Comparison of ENCODE assay signal across 18 mouse cellular contexts in the genomic region with DNA sequence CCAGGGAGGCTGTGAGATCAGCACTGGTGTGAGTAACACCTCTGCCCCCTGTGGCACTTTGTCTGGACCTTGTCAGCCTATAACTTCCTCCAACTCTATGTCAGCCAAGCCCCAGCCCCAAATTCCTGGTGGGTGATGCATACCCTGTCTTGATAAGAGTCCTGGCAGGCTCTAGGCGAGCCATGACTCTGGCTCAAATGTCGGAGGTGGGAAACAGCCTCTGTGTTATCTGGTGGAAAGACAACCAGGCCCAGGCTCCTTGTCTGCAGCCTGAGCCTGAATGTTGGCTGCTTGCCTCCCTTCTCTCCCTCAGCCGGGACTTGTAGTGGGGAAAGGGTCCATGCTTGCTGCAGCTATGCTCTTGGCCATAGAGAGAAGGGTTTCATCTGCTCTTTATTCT. TPM values are rescaled to one million over a fixed set of nuclear protein-coding genes. Genes with fewer than 3 reads are reported as not detected.
DNase-seq lines count a peak whose midpoint lies in the region; ATAC-seq lines count a peak whose summit lies in the region.
"Had no signal": no experiment of that assay in that cellular context is flagged by ENCODE, and none has a peak within 500 bp of the region (broad histone marks: within the 10 kb centered on the region; RNA-seq: fewer than 3 reads in every experiment).

No protein-coding gene starts in this region.

- peaks cover 2% of the 10 kb centered on the region; the same call in 1 of the 2 replicates for H3K4me1 ChIP-seq in liver, embryonic 11.5 days (replicated peaks; ENCODE audit: control insufficient read depth, insufficient read depth, low read length)
- no peaks in the 10 kb centered on the region; the same call in 1 of the 2 replicates for H3K4me1 ChIP-seq in liver, embryonic 12.5 days
- peaks cover 47% of the 10 kb centered on the region for H3K4me1 ChIP-seq in embryonic facial prominence, embryonic 12.5 days
- peaks cover 58% of the 10 kb centered on the region for H3K4me1 ChIP-seq in limb, embryonic 12.5 days (replicated peaks)

- no peaks in the 10 kb centered on the region for H3K9me3 ChIP-seq in liver, embryonic 11.5 days (ENCODE audit: control insufficient read depth, low read length)
- no peaks in the 10 kb centered on the region for H3K9me3 ChIP-seq in liver, embryonic 12.5 days (replicated peaks)
- H3K9me3 ChIP-seq in embryonic facial prominence, embryonic 12.5 days, result no peaks in the 10 kb centered on the region
- no peaks in the 10 kb centered on the region for H3K9me3 ChIP-seq in limb, embryonic 12.5 days

- H3K36me3 ChIP-seq in liver, embryonic 11.5 days (ENCODE audit: control insufficient read depth, insufficient read depth, low read length), result no peaks in the 10 kb centered on the region
- no peaks in the 10 kb centered on the region for H3K36me3 ChIP-seq in liver, embryonic 12.5 days
- H3K36me3 ChIP-seq in embryonic facial prominence, embryonic 12.5 days, result no peaks in the 10 kb centered on the region
- peaks cover 6% of the 10 kb centered on the region; the same call in 1 of the 2 replicates for H3K36me3 ChIP-seq in limb, embryonic 12.5 days

- no peak overlapping the region for H3K9ac ChIP-seq in liver, embryonic 11.5 days (ENCODE audit: low read depth, low read length)
- no peak overlapping the region for H3K9ac ChIP-seq in liver, embryonic 12.5 days
- no peak overlapping the region for H3K9ac ChIP-seq in embryonic facial prominence, embryonic 12.5 days
- no peak overlapping the region for H3K9ac ChIP-seq in limb, embryonic 12.5 days (replicated peaks)

- 21% methylated on average over 3 of the region's 3 CpGs for WGBS in liver, embryonic 11.5 days
- WGBS in liver, embryonic 12.5 days (ENCODE audit: insufficient replicate concordance), result 19% methylated on average over 3 of the region's 3 CpGs
- WGBS in embryonic facial prominence, embryonic 12.5 days, result 70% methylated on average over 3 of the region's 3 CpGs
- WGBS in limb, embryonic 12.5 days, result 65% methylated on average over 3 of the region's 3 CpGs

- H3K4me3 ChIP-seq in liver, embryonic 11.5 days (ENCODE audit: low read depth, low read length), result no peak overlapping the region
- H3K4me3 ChIP-seq in liver, embryonic 12.5 days, result no peak overlapping the region
- no peak overlapping the region for H3K4me3 ChIP-seq in embryonic facial prominence, embryonic 12.5 days
- no peak overlapping the region for H3K4me3 ChIP-seq in limb, embryonic 12.5 days (replicated peaks)

- H3K4me2 ChIP-seq in liver, embryonic 11.5 days, result no peak overlapping the region
- no peak overlapping the region for H3K4me2 ChIP-seq in liver, embryonic 12.5 days
- no peak overlapping the region for H3K4me2 ChIP-seq in embryonic facial prominence, embryonic 12.5 days (replicated peaks)
- no peak overlapping the region for H3K4me2 ChIP-seq in limb, embryonic 12.5 days

- H3K27ac ChIP-seq in liver, embryonic 11.5 days (ENCODE audit: low read depth, low read length), result peak overlapping the region; percentile 32; the same call in 1 of the 2 replicates
- H3K27ac ChIP-seq in liver, embryonic 12.5 days, result no peak overlapping the region
- H3K27ac ChIP-seq in embryonic facial prominence, embryonic 12.5 days, result peak overlapping the region; percentile 84; the same call in 1 of the 2 replicates
- peak overlapping the region; percentile 89; the same call in 1 of the 2 replicates for H3K27ac ChIP-seq in limb, embryonic 12.5 days

- ATAC-seq in liver, embryonic 11.5 days (replicated peaks; ENCODE audit: low FRiP score), result no peak
- no peak for ATAC-seq in liver, embryonic 12.5 days
- ATAC-seq in embryonic facial prominence, embryonic 12.5 days (ENCODE audit: insufficient number of reproducible peaks, insufficient read depth, low FRiP score, low TSS enrichment), result no peak
- no peak for ATAC-seq in limb, embryonic 12.5 days (ENCODE audit: insufficient number of reproducible peaks, insufficient read depth, low FRiP score, low TSS enrichment, low read depth)
- ATAC-seq: Patski had no signal

- DNase-seq in liver, embryonic 11.5 days (ENCODE audit: low spot score), result no peak
- DNase-seq in MN1 (ENCODE audit: low spot score), result peak; percentile 41
- DNase-seq in gastrocnemius, adult 18-20 months (ENCODE audit: low spot score), result no peak
- DNase-seq in urinary bladder, postnatal 36 days (ENCODE audit: low spot score in 2 of 2), result no peak
- DNase-seq in right cerebral cortex, adult 18-20 months, result no peak
- DNase-seq: cerebellum, adult 11 months; cerebellum, postnatal 25 days; kidney, adult 2 months; kidney, postnatal 36 days; retina, postnatal 1 day; thymus, postnatal 25 days had no signal

- peaks cover 38% of the 10 kb centered on the region for H3K27me3 ChIP-seq in liver, embryonic 11.5 days (replicated peaks; ENCODE audit: control insufficient read depth, insufficient read depth, low read length)
- peaks cover 77% of the 10 kb centered on the region for H3K27me3 ChIP-seq in liver, embryonic 12.5 days (replicated peaks)
- 0 out of 2 replicates have a peak, but pooled peaks cover 2% of the 10 kb centered on the region for H3K27me3 ChIP-seq in embryonic facial prominence, embryonic 12.5 days
- 0 out of 2 replicates have a peak, but pooled peaks cover 11% of the 10 kb centered on the region for H3K27me3 ChIP-seq in limb, embryonic 12.5 days
- H3K27me3 ChIP-seq: Patski had no signal

RNA-seq across cellular contexts. Expression of gene Fbln2, which starts 1.4 kb away (rescaled TPM):
- polyA plus RNA-seq in liver, embryonic 11.5 days (2014; fragmentation: Nextera tagmentation; extraction: Ambion mirVana), result 33.3 and 36.3 TPM in 2 replicates
- 15.9 and 17.0 TPM in 2 replicates for polyA plus RNA-seq in liver, embryonic 12.5 days (2016; fragmentation: Nextera tagmentation; extraction: Ambion mirVana)
- polyA plus RNA-seq in embryonic facial prominence, embryonic 12.5 days (2016; fragmentation: Nextera tagmentation; extraction: Ambion mirVana), result 179 and 200 TPM in 2 replicates
- 126 and 129 TPM in 2 replicates for polyA plus RNA-seq in limb, embryonic 12.5 days (2016; fragmentation: Nextera tagmentation; extraction: Ambion mirVana)
- total RNA-seq in gastrocnemius, adult 18-20 months (2021), result 10 to 100 TPM; 40.1 to 51.6 TPM
- total RNA-seq: granulocyte monocyte progenitor cell, adult 5-6 weeks; megakaryocyte-erythroid progenitor cell, adult 5-6 weeks; monocyte, adult 5-6 weeks had no signal

RNA-seq across cellular contexts. Expression of gene Hdac11, which starts 54.4 kb away (rescaled TPM):
- polyA plus RNA-seq in liver, embryonic 11.5 days (2014; fragmentation: Nextera tagmentation; extraction: Ambion mirVana), result 7.1 and 7.2 TPM in 2 replicates
- polyA plus RNA-seq in liver, embryonic 12.5 days (2016; fragmentation: Nextera tagmentation; extraction: Ambion mirVana), result 6.0 and 7.5 TPM in 2 replicates
- 16.7 and 16.8 TPM in 2 replicates for polyA plus RNA-seq in embryonic facial prominence, embryonic 12.5 days (2016; fragmentation: Nextera tagmentation; extraction: Ambion mirVana)
- 16.4 and 16.9 TPM in 2 replicates for polyA plus RNA-seq in limb, embryonic 12.5 days (2016; fragmentation: Nextera tagmentation; extraction: Ambion mirVana)
- total RNA-seq in gastrocnemius, adult 18-20 months (2021), result 1 to 10 TPM; 6.7 to 7.2 TPM
